Mouse (Mus musculus): Measurements from ENCODE around the gene Slc5a1. TPM values are rescaled to one million over a fixed set of nuclear protein-coding genes. Genes with fewer than 3 reads are reported as not detected.

The Slc5a1 gene
- polyA plus RNA-seq, 1 experiment from 2014 or later, result 0.10 TPM

DNA sequence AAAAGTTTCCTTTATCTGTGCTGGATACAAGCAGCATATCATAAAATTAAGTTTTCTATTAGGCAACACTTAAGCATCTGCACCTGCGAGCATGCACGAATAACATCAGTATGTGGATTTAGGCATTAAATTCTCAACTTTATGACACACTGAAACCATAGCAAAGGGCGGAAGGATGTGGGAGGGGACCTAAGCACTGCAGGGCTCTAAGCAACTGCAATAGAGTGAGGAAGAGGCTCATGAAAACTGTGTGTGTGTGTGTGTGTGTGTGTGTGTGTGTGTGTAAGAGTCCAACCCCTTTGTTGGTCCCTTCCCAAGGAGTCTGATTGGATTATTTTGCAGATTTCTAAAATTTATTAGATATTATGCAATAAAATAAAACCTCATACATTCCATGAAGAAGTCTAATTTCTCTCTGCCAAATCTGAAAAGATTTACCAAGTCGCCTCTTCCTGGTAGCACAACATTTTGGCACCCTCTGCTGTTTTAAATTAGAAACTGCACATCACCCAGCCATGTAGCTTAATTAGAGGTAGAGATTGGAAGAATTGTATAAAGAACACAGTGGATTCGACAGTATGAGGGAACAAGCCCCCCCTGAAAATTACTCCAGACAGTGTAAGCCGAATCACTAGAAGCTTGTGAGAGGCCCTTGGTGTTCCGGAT, 38.9 kb downstream of the Slc5a1 start:
- Histone ChIP-seq H3K4me3 (ENCODE audit: low read depth, low read length) (no peak overlapping the region), H3K4me2 (ENCODE audit: low read length) (no peak overlapping the region), H3K9ac (ENCODE audit: low read depth, low read length) (no peak overlapping the region), H3K27ac (ENCODE audit: low read length) (no peak overlapping the region), H3K27me3 (ENCODE audit: control insufficient read depth, insufficient read depth, low read depth, low read length) (no peaks in the 10 kb centered on the region), H3K4me1 (ENCODE audit: control insufficient read depth, insufficient read depth, low read length) (no peaks in the 10 kb centered on the region), H3K36me3 (ENCODE audit: control insufficient read depth, insufficient read depth, low read length) (no peaks in the 10 kb centered on the region), H3K9me3 (replicated peaks; ENCODE audit: control insufficient read depth, low read length, poor library complexity, severe bottlenecking) (no peaks in the 10 kb centered on the region)
- no peak for ATAC-seq
- WGBS, result 55% methylated on average over 7 of the region's 7 CpGs

DNA sequence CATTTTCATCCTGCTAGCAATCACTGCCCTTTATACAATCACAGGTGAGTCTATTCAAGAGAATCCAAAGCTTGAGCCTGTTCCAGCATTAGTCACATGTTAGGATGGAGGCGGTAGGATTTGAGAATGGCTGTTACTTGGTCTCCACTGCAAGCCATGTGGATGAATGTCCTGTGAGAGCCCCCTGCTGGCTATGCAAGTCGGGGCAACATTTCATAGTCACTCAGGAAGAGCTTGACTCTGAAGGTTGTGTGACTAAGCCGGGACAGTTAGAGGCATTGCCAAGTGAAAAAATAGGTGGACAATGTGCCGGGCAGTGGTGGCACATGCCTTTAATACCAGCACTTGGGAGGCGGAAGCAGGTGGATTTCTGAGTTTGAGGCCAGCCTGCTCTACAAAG, 40.0 kb downstream of the Slc5a1 start:
- Histone ChIP-seq H3K27me3 (ENCODE audit: control insufficient read depth, insufficient read depth, low read depth, low read length) (no peaks in the 10 kb centered on the region), H3K27ac (ENCODE audit: low read length) (no peak overlapping the region), H3K36me3 (ENCODE audit: control insufficient read depth, insufficient read depth, low read length) (no peaks in the 10 kb centered on the region), H3K9ac (ENCODE audit: low read depth, low read length) (no peak overlapping the region), H3K4me2 (ENCODE audit: low read length) (no peak overlapping the region), H3K4me1 (ENCODE audit: control insufficient read depth, insufficient read depth, low read length) (no peaks in the 10 kb centered on the region), H3K9me3 (replicated peaks; ENCODE audit: control insufficient read depth, low read length, poor library complexity, severe bottlenecking) (no peaks in the 10 kb centered on the region), H3K4me3 (ENCODE audit: low read depth, low read length) (no peak overlapping the region)
- 54% methylated on average over 5 of the region's 5 CpGs for WGBS
- ATAC-seq, result no peak

DNA sequence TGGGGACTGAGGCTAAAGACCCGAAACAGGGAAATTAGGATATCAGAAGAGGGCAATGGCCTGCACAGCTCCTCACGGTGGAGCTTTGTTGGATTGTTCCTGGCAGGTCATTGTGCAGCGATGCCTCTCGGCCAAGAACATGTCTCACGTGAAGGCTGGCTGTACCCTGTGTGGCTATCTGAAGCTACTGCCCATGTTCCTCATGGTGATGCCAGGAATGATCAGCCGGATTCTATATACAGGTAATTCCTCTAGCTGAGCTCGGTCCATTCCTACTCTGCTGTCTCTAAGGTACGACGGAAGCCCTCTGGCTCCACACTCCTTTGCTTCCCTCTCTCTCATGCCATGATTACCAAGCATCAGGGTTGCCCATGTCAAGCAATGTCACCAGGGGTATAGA, 42.8 kb downstream of the Slc5a1 start:
- WGBS, result 83% methylated on average over 9 of the region's 9 CpGs
- no peak for ATAC-seq

DNA sequence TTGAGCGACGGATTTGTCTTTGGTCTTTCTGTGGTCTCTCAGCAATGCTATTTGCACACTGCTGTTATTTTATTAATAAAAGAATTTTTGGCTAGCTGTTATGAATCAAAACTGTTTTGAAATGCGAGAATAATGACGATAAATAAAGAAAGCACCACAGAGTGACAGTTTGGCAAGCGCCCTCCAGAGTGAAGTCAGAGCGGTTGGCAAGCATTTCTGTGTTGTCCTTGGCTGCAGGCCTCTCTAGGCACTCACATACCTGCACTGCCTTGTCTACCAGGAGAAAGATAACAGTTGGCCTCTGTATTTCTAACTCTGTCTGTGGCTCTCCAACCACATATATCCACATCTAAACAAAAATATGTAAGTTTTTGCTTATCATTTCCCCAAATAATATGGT, 43.7 kb downstream of the Slc5a1 start:
- H3K36me3 ChIP-seq (ENCODE audit: control insufficient read depth, insufficient read depth, low read length), result no peaks in the 10 kb centered on the region
- ATAC-seq, result no peak
- 76% methylated on average over 6 of the region's 6 CpGs for WGBS
- no peak overlapping the region for H3K4me2 ChIP-seq (ENCODE audit: low read length)
- no peak overlapping the region for H3K27ac ChIP-seq (ENCODE audit: low read length)
- H3K9ac ChIP-seq (ENCODE audit: low read depth, low read length), result no peak overlapping the region
- no peaks in the 10 kb centered on the region for H3K27me3 ChIP-seq (ENCODE audit: control insufficient read depth, insufficient read depth, low read depth, low read length)
- H3K9me3 ChIP-seq (replicated peaks; ENCODE audit: control insufficient read depth, low read length, poor library complexity, severe bottlenecking), result no peaks in the 10 kb centered on the region
- H3K4me1 ChIP-seq (ENCODE audit: control insufficient read depth, insufficient read depth, low read length), result no peaks in the 10 kb centered on the region
- no peak overlapping the region for H3K4me3 ChIP-seq (ENCODE audit: low read depth, low read length)

More for the DNA sequence above, 42.8 kb downstream of the Slc5a1 start:
- Histone ChIP-seq H3K9me3 (replicated peaks; ENCODE audit: control insufficient read depth, low read length, poor library complexity, severe bottlenecking) (no peaks in the 10 kb centered on the region), H3K27me3 (ENCODE audit: control insufficient read depth, insufficient read depth, low read depth, low read length) (no peaks in the 10 kb centered on the region), H3K36me3 (ENCODE audit: control insufficient read depth, insufficient read depth, low read length) (no peaks in the 10 kb centered on the region), H3K4me2 (ENCODE audit: low read length) (no peak overlapping the region), H3K27ac (ENCODE audit: low read length) (no peak overlapping the region), H3K4me1 (ENCODE audit: control insufficient read depth, insufficient read depth, low read length) (no peaks in the 10 kb centered on the region), H3K9ac (ENCODE audit: low read depth, low read length) (no peak overlapping the region), H3K4me3 (ENCODE audit: low read depth, low read length) (no peak overlapping the region)

DNA sequence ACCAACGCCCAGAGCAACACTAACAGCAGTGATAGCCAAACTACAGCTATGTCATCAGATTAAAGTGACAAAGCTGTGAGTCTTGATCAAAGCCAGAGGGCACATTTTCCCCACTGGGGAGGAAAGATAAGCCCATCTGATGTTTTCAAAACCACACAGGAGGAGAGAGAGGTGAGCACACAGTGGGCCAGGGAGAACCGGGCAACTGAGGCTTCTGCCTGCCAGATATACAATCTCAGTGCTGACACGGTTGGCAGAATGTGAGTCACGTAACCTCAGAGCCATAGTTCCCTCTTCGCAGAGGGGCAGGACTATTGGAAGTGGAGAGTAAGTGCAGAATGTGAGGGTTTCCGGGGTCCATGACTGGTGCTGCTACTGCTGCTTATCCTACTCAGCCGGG, 89.5 kb downstream of the Slc5a1 start:
- Histone ChIP-seq H3K4me1 (ENCODE audit: control insufficient read depth, insufficient read depth, low read length) (no peaks in the 10 kb centered on the region), H3K36me3 (ENCODE audit: control insufficient read depth, insufficient read depth, low read length) (no peaks in the 10 kb centered on the region), H3K27me3 (ENCODE audit: control insufficient read depth, insufficient read depth, low read depth, low read length) (no peaks in the 10 kb centered on the region), H3K9me3 (replicated peaks; ENCODE audit: control insufficient read depth, low read length, poor library complexity, severe bottlenecking) (no peaks in the 10 kb centered on the region), H3K9ac (ENCODE audit: low read depth, low read length) (no peak overlapping the region), H3K4me2 (ENCODE audit: low read length) (no peak overlapping the region), H3K4me3 (ENCODE audit: low read depth, low read length) (no peak overlapping the region), H3K27ac (ENCODE audit: low read length) (no peak overlapping the region)
- no peak for ATAC-seq
- 45% methylated on average over 7 of the region's 7 CpGs for WGBS

DNA sequence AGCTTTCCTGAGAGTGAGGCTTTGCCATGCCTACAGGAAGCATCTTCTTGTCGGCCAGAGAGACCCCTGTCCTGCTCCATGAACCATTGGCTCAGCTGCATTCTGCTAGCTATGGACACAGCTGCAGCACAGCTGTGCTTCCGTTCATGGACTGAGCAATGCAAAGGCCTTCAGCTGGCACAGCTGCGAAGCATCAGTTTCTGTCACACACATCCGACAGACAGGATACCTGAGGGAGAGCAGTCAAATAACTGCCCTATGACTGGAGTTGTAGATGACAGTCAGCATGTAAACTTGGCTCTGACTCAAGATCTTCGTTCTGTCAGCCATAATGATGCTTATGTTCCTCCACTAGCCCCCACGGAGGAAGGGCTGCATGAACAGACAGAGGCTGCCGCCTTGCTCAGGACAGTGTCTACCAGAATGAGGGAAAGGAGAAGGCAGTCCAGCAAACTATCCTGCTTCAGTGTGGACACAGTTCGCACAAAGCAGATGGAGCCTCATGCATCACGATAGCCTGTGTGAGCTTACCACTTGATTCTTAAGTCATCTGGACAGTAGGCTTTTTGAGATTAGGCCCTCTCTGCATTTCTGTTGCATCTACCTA, 91.3 kb downstream of the Slc5a1 start:
- no peaks in the 10 kb centered on the region for H3K36me3 ChIP-seq (ENCODE audit: control insufficient read depth, insufficient read depth, low read length)
- H3K27me3 ChIP-seq (ENCODE audit: control insufficient read depth, insufficient read depth, low read depth, low read length), result no peaks in the 10 kb centered on the region
- no peaks in the 10 kb centered on the region for H3K4me1 ChIP-seq (ENCODE audit: control insufficient read depth, insufficient read depth, low read length)
- no peaks in the 10 kb centered on the region for H3K9me3 ChIP-seq (replicated peaks; ENCODE audit: control insufficient read depth, low read length, poor library complexity, severe bottlenecking)
- ATAC-seq, result no peak
- H3K4me3 ChIP-seq (ENCODE audit: low read depth, low read length), result no peak overlapping the region
- 83% methylated on average over 9 of the region's 9 CpGs for WGBS
- H3K4me2 ChIP-seq (ENCODE audit: low read length), result no peak overlapping the region
- H3K9ac ChIP-seq (ENCODE audit: low read depth, low read length), result no peak overlapping the region
- no peak overlapping the region for H3K27ac ChIP-seq (ENCODE audit: low read length)

DNA sequence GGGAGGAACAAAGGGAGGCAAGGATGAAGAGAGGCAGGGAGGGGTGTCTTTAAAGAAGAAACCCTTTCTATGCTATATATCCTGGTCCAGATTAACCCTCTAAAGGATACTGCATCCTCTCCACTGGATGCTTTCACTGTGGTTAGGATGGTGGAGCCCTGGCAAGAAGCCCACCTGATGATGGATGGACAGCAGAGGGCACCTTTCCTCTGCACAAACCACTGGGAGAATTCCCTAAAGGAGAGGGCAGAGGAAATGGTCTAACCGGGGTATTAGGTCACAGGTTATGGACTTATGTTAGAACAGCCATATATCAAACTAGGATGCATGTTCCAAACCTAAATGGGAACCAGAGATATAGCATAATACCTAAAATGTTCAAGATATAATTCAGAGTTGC, 96.1 kb downstream of the Slc5a1 start:
- ATAC-seq, result no peak
- peaks cover 3% of the 10 kb centered on the region; the same call in 1 of the 2 replicates for H3K4me1 ChIP-seq (ENCODE audit: control insufficient read depth, insufficient read depth, low read length)
- H3K9me3 ChIP-seq (replicated peaks; ENCODE audit: control insufficient read depth, low read length, poor library complexity, severe bottlenecking), result no peaks in the 10 kb centered on the region
- no peak overlapping the region for H3K4me3 ChIP-seq (ENCODE audit: low read depth, low read length)
- no peak overlapping the region for H3K9ac ChIP-seq (ENCODE audit: low read depth, low read length)
- no peak overlapping the region for H3K4me2 ChIP-seq (ENCODE audit: low read length)
- no peak overlapping the region for H3K27ac ChIP-seq (ENCODE audit: low read length)
- no peaks in the 10 kb centered on the region for H3K36me3 ChIP-seq (ENCODE audit: control insufficient read depth, insufficient read depth, low read length)
- no peaks in the 10 kb centered on the region for H3K27me3 ChIP-seq (ENCODE audit: control insufficient read depth, insufficient read depth, low read depth, low read length)
- 81% methylated on average over 1 of the region's 1 CpGs for WGBS

DNA sequence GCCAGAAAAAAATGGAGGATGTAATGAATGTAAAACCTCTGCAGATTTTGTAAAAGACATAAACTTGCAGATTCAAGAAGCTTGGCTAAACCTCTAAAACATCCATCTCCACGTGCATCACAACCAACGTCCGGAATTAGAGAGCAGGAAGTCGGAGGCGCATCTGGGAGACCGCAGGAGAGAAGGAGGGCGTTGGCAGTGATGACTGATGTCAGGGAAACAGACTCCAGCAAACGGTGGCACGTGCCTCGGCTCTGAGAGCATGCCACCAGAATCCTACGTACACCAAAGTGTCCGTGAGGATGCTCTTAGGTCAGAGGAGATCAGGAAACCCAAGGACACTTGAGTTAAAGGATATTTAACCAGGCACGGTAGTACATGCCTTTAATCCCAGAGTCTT, 97.7 kb downstream of the Slc5a1 start:
- Histone ChIP-seq H3K9ac (ENCODE audit: low read depth, low read length) (no peak overlapping the region), H3K4me3 (ENCODE audit: low read depth, low read length) (no peak overlapping the region), H3K4me2 (ENCODE audit: low read length) (no peak overlapping the region), H3K27me3 (ENCODE audit: control insufficient read depth, insufficient read depth, low read depth, low read length) (no peaks in the 10 kb centered on the region), H3K27ac (ENCODE audit: low read length) (no peak overlapping the region), H3K36me3 (ENCODE audit: control insufficient read depth, insufficient read depth, low read length) (no peaks in the 10 kb centered on the region), H3K9me3 (replicated peaks; ENCODE audit: control insufficient read depth, low read length, poor library complexity, severe bottlenecking) (no peaks in the 10 kb centered on the region), H3K4me1 (ENCODE audit: control insufficient read depth, insufficient read depth, low read length) (peaks cover 3% of the 10 kb centered on the region; the same call in 1 of the 2 replicates)
- 69% methylated on average over 13 of the region's 13 CpGs for WGBS
- ATAC-seq, result no peak

DNA sequence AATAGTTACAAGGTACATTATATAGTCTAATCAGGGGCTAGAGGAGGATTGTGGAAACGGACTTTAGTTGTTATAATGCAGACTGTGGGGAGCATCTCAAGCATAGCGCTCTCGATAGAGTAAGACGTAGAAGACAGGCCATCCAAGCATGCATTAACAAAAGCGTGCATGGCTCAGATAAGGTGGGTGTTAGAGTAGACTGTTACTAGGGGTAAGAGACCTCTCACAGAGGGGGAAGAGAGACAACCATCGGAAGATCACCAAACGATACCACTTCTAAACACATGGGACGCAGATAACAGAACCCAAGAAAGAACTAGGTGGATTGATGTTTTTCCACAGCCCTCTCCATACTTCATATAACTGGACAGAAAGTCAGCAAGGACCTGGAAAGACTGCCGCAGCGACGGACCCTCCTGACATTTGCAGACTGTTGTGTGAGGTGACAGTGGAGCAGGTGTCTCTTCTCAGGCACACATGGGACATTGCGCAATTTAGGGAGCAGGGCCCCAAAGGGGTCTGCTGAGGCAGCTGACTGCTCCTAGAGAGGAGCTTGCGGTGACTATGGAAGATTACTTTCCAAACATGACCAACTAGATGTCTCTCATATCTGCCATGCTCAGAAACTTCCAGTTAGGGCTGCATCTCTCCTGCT, 98.6 kb downstream of the Slc5a1 start:
- WGBS, result 80% methylated on average over 13 of the region's 13 CpGs
- no peak for ATAC-seq

More for the DNA sequence above, 98.6 kb downstream of the Slc5a1 start:
- H3K9me3 ChIP-seq (replicated peaks; ENCODE audit: control insufficient read depth, low read length, poor library complexity, severe bottlenecking), result no peaks in the 10 kb centered on the region
- no peaks in the 10 kb centered on the region for H3K27me3 ChIP-seq (ENCODE audit: control insufficient read depth, insufficient read depth, low read depth, low read length)
- H3K27ac ChIP-seq (ENCODE audit: low read length), result no peak overlapping the region
- no peak overlapping the region for H3K4me2 ChIP-seq (ENCODE audit: low read length)
- no peaks in the 10 kb centered on the region for H3K36me3 ChIP-seq (ENCODE audit: control insufficient read depth, insufficient read depth, low read length)
- no peak overlapping the region for H3K9ac ChIP-seq (ENCODE audit: low read depth, low read length)
- H3K4me3 ChIP-seq (ENCODE audit: low read depth, low read length), result no peak overlapping the region
- H3K4me1 ChIP-seq (ENCODE audit: control insufficient read depth, insufficient read depth, low read length), result peaks cover 3% of the 10 kb centered on the region; the same call in 1 of the 2 replicates
